Mouse (Mus musculus): ENCODE data around the gene Cfl1.
A peak's percentile ranks its signal among the peaks of the same experiment; 100 is the strongest.

Gene Cfl1

DNA sequence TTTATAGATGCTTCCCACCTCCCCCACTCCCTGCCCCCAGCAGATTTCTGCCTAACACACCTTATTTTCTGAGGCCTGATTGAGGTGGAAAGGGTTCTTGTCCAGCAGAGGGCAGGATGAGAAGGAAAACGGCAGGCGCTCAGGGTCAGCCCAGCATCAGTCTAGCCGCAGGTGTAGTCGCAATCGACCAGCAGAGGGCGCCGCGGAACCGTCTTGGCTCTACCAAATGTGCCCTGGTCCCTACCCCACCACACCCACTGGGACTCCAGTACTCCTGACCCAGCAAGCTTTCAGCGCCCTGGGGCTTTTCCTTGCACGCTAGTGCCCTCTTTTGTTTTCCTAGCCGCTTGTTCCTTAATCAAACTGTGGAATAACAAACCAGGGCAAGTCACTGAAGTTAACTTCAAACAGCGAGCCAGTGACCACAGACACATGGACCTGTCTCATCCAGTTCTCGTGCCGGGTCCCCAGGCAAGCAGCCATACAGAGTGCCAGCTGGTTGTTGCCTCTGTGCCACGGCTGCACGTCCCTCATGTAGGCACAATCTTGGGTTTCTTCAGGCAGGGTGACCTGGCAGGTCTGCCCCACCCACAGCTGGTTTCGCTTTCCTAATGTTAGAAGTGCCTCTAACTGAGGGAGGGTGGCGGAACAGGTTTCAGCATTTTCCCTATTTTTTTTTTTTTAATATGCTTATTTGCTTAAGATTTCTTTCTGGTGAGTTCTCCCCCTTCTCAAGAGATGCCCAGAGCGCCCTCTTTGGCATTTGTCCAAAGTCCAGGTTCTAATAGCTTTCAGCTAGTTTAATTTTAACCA is 39.3 kb downstream of the Cfl1 start:
- peak; percentile 90 for DNase-seq (ENCODE audit: low read depth, low spot score)

DNA sequence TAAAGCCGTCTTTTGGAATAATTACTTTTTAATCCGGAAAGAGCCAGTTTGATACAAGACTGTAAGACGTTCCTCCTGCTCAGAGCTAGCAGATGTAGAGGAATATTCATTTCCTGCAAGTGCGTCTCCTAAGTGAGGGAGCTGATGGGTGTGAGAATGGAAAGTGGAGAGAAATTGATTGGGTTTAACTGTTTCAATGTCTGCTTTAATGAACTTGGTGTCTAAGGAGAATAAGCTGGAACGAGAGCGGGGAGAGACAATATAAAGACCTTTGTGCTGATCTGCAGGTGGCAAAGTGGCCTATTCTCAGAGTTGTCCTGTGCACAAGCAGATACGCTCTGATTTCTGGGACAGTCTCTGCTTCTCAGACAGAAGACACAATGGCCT is 39.9 kb downstream of the Cfl1 start:
- no peak for DNase-seq (ENCODE audit: low read depth, low spot score)

DNA sequence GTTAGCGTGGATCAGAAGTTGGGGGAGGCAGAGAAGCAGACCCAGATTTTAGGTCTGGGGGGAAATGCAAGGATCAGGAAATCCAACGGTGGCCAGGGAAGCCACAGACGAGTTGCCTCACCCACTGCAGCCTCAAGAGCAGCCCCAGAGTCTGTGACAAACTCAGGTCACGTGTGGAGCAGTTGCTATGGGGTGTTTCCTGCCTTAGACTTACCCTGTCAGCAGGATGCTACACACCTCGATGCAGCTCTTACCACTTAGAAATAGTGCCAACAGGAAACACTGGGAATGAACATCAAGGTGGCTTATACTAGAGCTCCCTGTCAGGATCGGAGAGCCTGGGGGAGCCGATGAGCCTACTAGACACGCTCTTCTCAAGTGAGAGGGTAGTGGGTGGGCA is 42.3 kb downstream of the Cfl1 start:
- peak; percentile 72 for DNase-seq (ENCODE audit: low read depth, low spot score)

DNA sequence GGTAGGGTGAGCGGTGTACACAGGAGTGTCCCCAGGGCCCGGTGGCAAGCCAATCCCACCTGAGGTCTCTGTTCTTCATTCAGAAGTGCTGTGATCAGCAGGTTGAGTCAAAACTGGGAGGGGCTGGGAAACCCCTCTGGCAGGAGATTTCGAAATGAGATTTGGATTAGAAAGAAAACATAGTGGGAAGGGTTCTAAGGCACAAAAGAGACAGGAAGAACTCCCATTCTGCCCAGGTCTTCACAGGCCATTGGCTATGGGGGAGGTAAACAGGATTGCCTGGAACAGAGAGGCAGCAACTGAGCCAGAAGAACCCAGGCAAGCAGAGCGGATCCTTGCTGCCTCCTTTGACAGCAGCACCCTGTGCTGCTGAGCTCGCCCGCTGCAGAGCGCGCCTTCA is 48.5 kb downstream of the Cfl1 start:
- DNase-seq (ENCODE audit: low read depth, low spot score): no peak

DNA sequence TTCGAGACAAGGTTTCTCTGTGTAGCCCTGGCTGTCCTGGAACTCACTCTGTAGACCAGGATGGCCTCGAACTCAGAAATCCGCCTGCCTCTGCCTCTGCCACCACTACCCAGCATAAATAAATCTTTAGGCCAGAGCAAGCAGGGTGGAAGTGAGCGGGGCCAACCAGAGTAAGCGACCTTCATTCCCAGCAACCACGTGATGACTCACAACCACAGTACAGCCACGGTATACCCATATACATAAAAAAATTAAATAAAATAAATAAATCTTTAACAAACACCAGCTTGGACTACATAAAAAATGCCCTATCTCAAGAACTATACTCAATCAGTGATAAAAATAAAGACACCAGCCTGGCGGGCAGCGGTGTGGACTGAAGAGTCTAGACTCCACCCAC is 53.1 kb downstream of the Cfl1 start:
- no peak for DNase-seq (ENCODE audit: low read depth, low spot score)

DNA sequence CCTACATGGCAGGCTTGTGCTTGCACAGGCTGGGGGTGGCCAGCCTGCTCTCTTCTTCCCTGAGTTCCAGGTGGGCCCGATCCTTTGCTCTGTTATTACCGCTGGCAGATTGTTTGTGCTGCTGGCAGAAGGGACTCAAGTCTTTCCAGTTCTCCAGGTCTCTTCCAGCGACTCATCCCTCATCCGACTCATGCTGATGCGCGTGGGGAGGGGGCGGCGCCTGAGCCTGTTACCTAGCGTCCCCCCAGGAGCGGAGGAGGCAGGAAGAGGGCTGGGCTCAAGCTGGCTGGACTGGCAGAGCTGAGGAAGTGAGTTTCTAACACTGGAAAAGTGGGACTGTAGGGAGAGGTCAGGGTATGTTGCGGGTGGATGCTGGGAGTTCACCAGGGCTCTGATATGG is 53.8 kb downstream of the Cfl1 start:
- DNase-seq (ENCODE audit: low read depth, low spot score): no peak

Measured in CD4-positive helper T cell, adult 2 months (primary cell).